Mouse (Mus musculus) lung, postnatal 0 days (tissue): ENCODE results near the gene Zfp653. TPM values are rescaled to one million over a fixed set of nuclear protein-coding genes. Genes with fewer than 3 reads are reported as not detected.

Source experiments
- ATAC-seq: fragments of 200-750 bp; cut with Nextera tagmentation; 2 replicates; pipeline ENCODE4 v1.8.0; 2017; ENCODE audit warnings: moderate library complexity
- DNase-seq: peaks from one replicate; pipeline ENCODE4 v3.0.0-alpha.2; 2016; ENCODE audit warnings: low spot score
- H3K27ac ChIP-seq: fragments of 300-500 bp; sonication (generic); 2 replicates; pipeline ENCODE4 v1.5.1; 2014; ENCODE audit warnings: antibody characterized with exemption, mild to moderate bottlenecking, low read length, mixed read lengths
- H3K27me3 ChIP-seq: fragments of 300-500 bp; sonication (generic); replicated peaks from 2 replicates; pipeline ENCODE4 v1.6.1; 2014; ENCODE audit warnings: low read length, mixed read lengths; ENCODE audit not compliant: insufficient read depth
- H3K36me3 ChIP-seq: fragments of 300-500 bp; sonication (generic); 2 replicates; pipeline ENCODE4 v1.6.1; 2014; ENCODE audit warnings: low read length, mixed read lengths; ENCODE audit not compliant: insufficient read depth
- H3K4me1 ChIP-seq: fragments of 300-500 bp; sonication (generic); 2 replicates; pipeline ENCODE4 v1.6.1; 2014; ENCODE audit warnings: antibody characterized with exemption, low read depth, low read length, mixed read lengths; ENCODE audit not compliant: insufficient read depth
- H3K4me2 ChIP-seq: fragments of 300-500 bp; sonication (generic); replicated peaks from 2 replicates; pipeline ENCODE4 v1.6.1; 2014; ENCODE audit warnings: low read depth, mild to moderate bottlenecking, low read length, moderate library complexity, mixed read lengths
- H3K4me3 ChIP-seq: fragments of 300-500 bp; sonication (generic); 2 replicates; pipeline ENCODE4 v1.5.1; 2014; ENCODE audit warnings: low read depth, low read length
- H3K9ac ChIP-seq: fragments of 300-500 bp; sonication (generic); replicated peaks from 2 replicates; pipeline ENCODE4 v1.6.1; 2014; ENCODE audit warnings: low read depth, mild to moderate bottlenecking
- H3K9me3 ChIP-seq: fragments of 300-500 bp; sonication (generic); 2 replicates; pipeline ENCODE4 v1.6.1; 2016; ENCODE audit warnings: low read length, mixed read lengths
- CTCF ChIP-seq: IDR thresholded peaks from 2 replicates; pipeline ENCODE4 v1.5.1; 2016; ENCODE audit warnings: antibody characterized with exemption, mild to moderate bottlenecking
- EP300 ChIP-seq: IDR thresholded peaks from 2 replicates; pipeline ENCODE4 v1.6.1; 2016; ENCODE audit warnings: antibody characterized with exemption, mild to moderate bottlenecking, control low read depth
- WGBS: fragments of 180-500 bp; shearing (Covaris S2); extraction: QIAGEN DNeasy Blood & Tissue Kit; methylation state at CpG from one replicate; pipeline ENCODE4 v1.1.7; 2014; 5-methylcytosine and 5-hydroxymethylcytosine counted together
- polyA plus RNA-seq: library from polyadenylated mRNA; unstranded; fragments of >200 nt; fragmentation: Nextera tagmentation; extraction: Ambion mirVana; gene quantifications from 2 replicates; pipeline ENCODE4 v1.2.1, GENCODE M21; 2015

Zfp653 gene
- polyA plus RNA-seq = 8.8 and 8.9 TPM in 2 replicates

DNA sequence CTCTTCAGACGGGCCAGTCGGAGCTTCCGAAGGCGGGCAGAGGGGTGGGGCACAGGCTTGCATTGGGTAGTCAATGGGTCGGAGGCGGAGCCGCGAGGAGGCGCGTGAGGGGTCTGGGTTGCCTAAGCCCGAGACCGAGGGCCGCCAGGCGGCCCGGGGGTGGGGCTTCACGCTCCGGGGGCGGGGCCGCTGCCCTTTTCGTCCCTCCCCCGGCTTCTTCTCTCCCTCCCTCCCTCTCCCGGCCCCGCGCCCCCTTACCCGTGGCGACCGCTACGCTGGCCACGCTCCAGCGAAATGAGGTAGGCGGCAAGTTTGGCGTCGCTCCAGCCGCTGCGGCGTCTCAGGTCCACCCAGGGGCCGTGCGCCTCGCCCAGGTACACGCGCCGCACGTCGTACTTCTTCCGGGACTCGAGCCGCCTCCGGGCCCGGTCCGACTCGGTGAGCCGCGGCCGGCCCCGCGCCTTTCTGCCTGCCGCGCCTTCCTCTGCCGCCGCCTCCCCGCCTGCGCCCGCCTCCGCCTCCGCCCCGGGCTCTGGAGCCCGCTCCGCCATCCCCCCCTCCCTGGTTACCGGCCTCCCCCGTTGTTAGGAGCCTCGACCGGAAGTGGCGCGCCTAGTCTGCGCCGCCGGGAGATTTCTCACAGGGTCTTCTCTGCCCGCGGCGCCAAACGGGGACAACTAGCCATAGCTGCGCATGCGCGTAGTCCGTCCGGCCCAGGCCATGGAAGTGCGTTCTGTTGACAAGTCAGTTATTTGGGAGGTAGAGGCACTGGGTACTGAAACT lies at the start of gene Zfp653, which contains the start of gene Gm49318:
TSS of gene Zfp653 (minus strand) at position 586 of the 783 bp plus-strand sequence.
TSS of gene Gm49318 (minus strand) at position 469 of the 783 bp plus-strand sequence.
- TF ChIP-seq CTCF = no peak
- no peak for TF ChIP-seq EP300
- peak within 1 kb of the TSS; percentile 98 for H3K27ac ChIP-seq
- DNase-seq = peak; percentile 99
- no peaks in the 10 kb centered on the region for H3K9me3 ChIP-seq
- peaks cover 6% of the 10 kb centered on the region; the same call in 1 of the 2 replicates for H3K4me1 ChIP-seq
- H3K9ac ChIP-seq = peak within 1 kb of the TSS; percentile 76
- peak within 1 kb of the TSS; percentile 82 for H3K4me3 ChIP-seq
- no peaks in the 10 kb centered on the region for H3K27me3 ChIP-seq
- peak; percentile 98 for ATAC-seq
- peak within 1 kb of the TSS; percentile 55 for H3K4me2 ChIP-seq
- WGBS = 1% methylated on average over 64 of the region's 87 CpGs
- H3K36me3 ChIP-seq = peaks cover 3% of the 10 kb centered on the region; the same call in 1 of the 2 replicates

DNA sequence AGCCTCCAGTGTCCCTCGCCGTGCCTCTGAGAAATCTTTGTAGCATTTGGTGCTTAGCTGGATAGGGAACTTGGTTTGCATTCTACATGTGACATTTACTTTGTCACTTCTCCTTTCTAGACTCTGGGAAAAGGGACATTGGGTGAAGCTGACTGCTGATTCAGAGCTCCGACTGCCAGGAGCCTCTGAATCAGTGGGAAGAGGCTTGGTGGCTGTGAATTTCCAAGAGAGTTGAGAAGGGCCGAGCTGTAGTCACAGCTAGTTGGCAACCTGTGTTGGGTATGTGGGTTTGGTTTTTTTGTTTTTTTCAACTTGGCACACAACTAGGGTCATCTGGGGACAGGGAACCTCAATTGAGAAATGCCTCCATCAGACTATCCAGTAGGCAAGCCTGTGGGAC lies 48.4 kb upstream of the Zfp653 start:
- DNase-seq (peak; percentile 44), ATAC-seq (no peak)
- Histone ChIP-seq H3K9me3 (no peaks in the 10 kb centered on the region), H3K27me3 (no peaks in the 10 kb centered on the region), H3K36me3 (no peaks in the 10 kb centered on the region), H3K27ac (no peak overlapping the region), H3K4me1 (peaks cover 7% of the 10 kb centered on the region; the same call in 1 of the 2 replicates), H3K4me3 (no peak overlapping the region), H3K4me2 (no peak overlapping the region), H3K9ac (no peak overlapping the region)
- 81% methylated on average over 4 of the region's 4 CpGs for WGBS
- no peak for TF ChIP-seq CTCF
- TF ChIP-seq EP300 = no peak

DNA sequence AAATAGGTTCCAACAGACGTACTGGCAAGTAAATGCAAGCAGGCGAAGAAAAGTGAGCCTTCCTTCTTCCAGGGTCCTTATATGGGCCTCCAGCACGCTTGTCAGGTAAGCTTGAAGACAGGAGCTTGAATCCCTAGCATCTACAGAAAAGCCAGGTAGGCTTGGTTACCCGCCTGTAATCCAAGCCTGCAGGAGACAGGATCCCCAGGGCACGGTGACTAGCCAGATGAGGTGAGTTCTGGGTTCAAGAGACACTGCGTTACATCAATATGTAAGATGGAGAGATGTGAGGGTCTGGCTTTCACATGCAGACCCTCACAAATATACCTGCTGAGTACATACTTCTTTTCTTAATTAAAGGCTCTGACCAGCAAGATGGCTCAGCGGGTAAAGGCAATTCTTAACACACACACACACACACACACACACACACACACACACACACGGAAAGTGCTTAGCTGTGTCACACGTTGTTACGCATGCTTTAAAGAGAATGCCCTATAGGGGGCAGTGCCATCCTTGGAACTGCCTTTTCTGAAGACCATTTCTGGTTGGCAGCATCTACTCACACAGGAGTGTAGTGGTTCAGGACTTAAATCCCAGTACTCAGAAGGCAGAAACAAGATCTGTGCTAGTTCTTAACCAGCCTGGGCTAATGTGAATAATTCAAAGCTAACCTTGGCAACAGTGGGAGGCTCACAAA lies 46.7 kb upstream of the Zfp653 start:
- Histone ChIP-seq H3K27ac (no peak overlapping the region), H3K27me3 (no peaks in the 10 kb centered on the region), H3K4me2 (peak overlapping the region; percentile 88), H3K9ac (no peak overlapping the region), H3K4me1 (peaks cover 7% of the 10 kb centered on the region; the same call in 1 of the 2 replicates), H3K4me3 (peak overlapping the region; percentile 83; the same call in 1 of the 2 replicates), H3K36me3 (peaks cover 10% of the 10 kb centered on the region; the same call in 1 of the 2 replicates), H3K9me3 (no peaks in the 10 kb centered on the region)
- DNase-seq (peak; percentile 85), ATAC-seq (no peak)
- TF ChIP-seq EP300 (no peak), CTCF (peak; percentile 80)
- WGBS = 41% methylated on average over 10 of the region's 10 CpGs

DNA sequence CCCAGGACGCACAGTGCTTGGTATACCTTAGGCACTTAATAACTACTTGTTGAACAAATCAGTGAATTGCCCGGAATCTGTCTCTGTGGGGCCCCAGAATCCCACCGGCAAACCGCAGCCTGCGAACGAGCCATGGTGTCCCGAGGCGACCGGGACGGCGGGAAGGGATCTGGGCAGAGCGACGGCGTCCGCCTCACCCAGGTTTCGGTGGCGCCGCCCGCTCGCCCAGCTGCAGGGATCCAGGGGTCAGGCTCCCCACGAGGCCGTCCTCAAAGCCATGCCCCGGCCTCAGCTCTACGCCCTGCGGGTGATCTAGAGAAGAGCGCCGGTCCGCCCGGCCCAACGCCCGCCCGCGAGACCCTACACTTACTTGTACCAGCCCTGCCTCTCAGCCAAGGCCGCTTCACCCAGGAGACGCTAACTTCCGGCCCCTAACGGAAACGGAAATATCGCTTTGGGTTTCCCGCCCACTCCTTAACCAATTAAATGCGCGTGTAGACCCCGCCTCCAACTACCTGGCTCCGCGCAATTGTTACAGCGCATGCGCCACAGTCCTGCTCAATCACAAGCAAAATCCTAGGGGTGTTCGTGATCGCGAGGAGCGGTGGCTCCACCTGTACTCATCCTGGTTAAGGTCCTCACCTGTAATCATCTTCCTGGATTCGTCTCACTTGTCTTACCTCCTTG lies 45.7 kb upstream of the Zfp653 start, which contains the start of gene Elof1:
TSS of gene Elof1 (minus strand) at position 433 of the 687 bp plus-strand sequence.
- Histone ChIP-seq H3K27ac (peak within 1 kb of the TSS; percentile 63), H3K4me3 (peak within 1 kb of the TSS; percentile 83), H3K4me1 (peaks cover 7% of the 10 kb centered on the region; the same call in 1 of the 2 replicates), H3K9ac (peak within 1 kb of the TSS; percentile 92), H3K9me3 (no peaks in the 10 kb centered on the region), H3K4me2 (peak within 1 kb of the TSS; percentile 88), H3K36me3 (peaks cover 19% of the 10 kb centered on the region; the same call in 1 of the 2 replicates), H3K27me3 (no peaks in the 10 kb centered on the region)
- TF ChIP-seq EP300 = no peak; the same call in 1 of the 2 replicates
- TF ChIP-seq CTCF = no peak
- WGBS = under 1% methylated on average over 52 of the region's 52 CpGs
- ATAC-seq (peak; percentile 97), DNase-seq (peak; percentile 98)

DNA sequence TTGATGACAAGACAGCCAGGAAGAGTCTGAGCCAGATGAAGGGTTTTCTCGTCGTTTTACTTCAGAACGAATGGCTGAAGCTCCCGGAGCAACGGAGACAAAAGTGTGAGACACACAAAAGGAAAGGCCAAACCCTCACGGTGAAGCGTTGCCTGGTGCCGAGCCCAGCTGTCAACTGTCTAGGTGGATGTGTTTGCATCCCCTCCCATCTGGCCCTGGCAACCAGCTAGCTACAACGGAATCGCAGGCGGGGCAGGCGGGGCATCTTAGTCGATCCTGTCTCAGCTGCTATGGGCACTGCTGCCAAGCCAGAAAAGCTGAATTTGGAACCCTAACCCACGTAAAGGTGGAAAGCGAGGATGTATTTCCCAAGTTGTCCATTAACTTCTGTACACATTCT lies 44.9 kb upstream of the Zfp653 start:
- Histone ChIP-seq H3K36me3 (peaks cover 20% of the 10 kb centered on the region), H3K4me3 (peak overlapping the region; percentile 83), H3K9me3 (no peaks in the 10 kb centered on the region), H3K27me3 (no peaks in the 10 kb centered on the region), H3K4me1 (peaks cover 7% of the 10 kb centered on the region; the same call in 1 of the 2 replicates), H3K4me2 (peak overlapping the region; percentile 88), H3K9ac (peak overlapping the region; percentile 92), H3K27ac (no peak overlapping the region)
- WGBS = 18% methylated on average over 15 of the region's 15 CpGs
- ATAC-seq (no peak), DNase-seq (no peak)
- no peak for TF ChIP-seq CTCF
- TF ChIP-seq EP300 = no peak
